In genomic region chr8:95150608-95151007, GRCm38 (mm10) we compare ENCODE assay signal across 13 mouse cellular contexts.
"Had no signal": no experiment of that assay in that cellular context is flagged by ENCODE, and none has a peak within 500 bp of the region (broad histone marks: within the 10 kb centered on the region; RNA-seq: fewer than 3 reads in every experiment).

No protein-coding gene starts in this region.

- DNase-seq: gastrocnemius, adult 2 months; gastrocnemius, postnatal 10 days; gastrocnemius, postnatal 25 days; heart, adult 18-20 months; heart, postnatal 10 days; heart, postnatal 4 days; kidney, adult 18-20 months; kidney, adult 8-10 months; kidney, postnatal 10 days; kidney, postnatal 25 days; kidney, postnatal 4 days; liver; liver, embryonic 13.5 days had no signal
